10 mouse cellular contexts compared by ENCODE assay signal in genomic region chr10:94134535-94135390, GRCm38 (mm10).
"Had no signal": no experiment of that assay in that cellular context is flagged by ENCODE, and none has a peak within 500 bp of the region (broad histone marks: within the 10 kb centered on the region; RNA-seq: fewer than 3 reads in every experiment).

No protein-coding gene starts in this region.

- H3K27me3 ChIP-seq: intestine, embryonic 15.5 days; limb, embryonic 15.5 days; midbrain, embryonic 13.5 days had no signal

- H3K9ac ChIP-seq: intestine, embryonic 15.5 days; limb, embryonic 15.5 days; liver, embryonic 14.5 days; midbrain, embryonic 13.5 days had no signal

- H3K4me1 ChIP-seq: intestine, embryonic 15.5 days; limb, embryonic 15.5 days had no signal

- H3K4me3 ChIP-seq: intestine, embryonic 15.5 days; limb, embryonic 15.5 days; midbrain, embryonic 13.5 days had no signal

- DNase-seq: kidney, adult 18-20 months; kidney, postnatal 14 days; lung, adult 18-20 months; right cerebral cortex, postnatal 25 days; thymus, adult 2 months; thymus, postnatal 25 days had no signal

- H3K27ac ChIP-seq: intestine, embryonic 15.5 days; limb, embryonic 15.5 days; liver, embryonic 14.5 days; midbrain, embryonic 13.5 days had no signal
